Mouse (Mus musculus) embryonic facial prominence, embryonic 13.5 days (tissue): ENCODE measurements around the gene Slc5a1. TPM values are rescaled to one million over a fixed set of nuclear protein-coding genes. Genes with fewer than 3 reads are reported as not detected.

ENCODE experiments used
- ATAC-seq: fragments of 200-750 bp; cut with Nextera tagmentation; 2 replicates; pipeline ENCODE4 v1.8.0; 2017; ENCODE audit warnings: low read depth; ENCODE audit not compliant: insufficient number of reproducible peaks, insufficient read depth, low FRiP score, low TSS enrichment
- H3K27ac ChIP-seq: fragments of 300-500 bp; sonication (generic); 2 replicates; pipeline ENCODE4 v1.5.1; 2015; ENCODE audit warnings: moderate library complexity, mild to moderate bottlenecking, inconsistent platforms
- H3K27me3 ChIP-seq: fragments of 300-500 bp; sonication (generic); 2 replicates; pipeline ENCODE4 v1.6.1; 2015; ENCODE audit warnings: mild to moderate bottlenecking, inconsistent platforms
- H3K36me3 ChIP-seq: fragments of 300-500 bp; sonication (generic); 2 replicates; pipeline ENCODE4 v1.6.1; 2015; ENCODE audit warnings: mild to moderate bottlenecking, inconsistent platforms
- H3K4me1 ChIP-seq: fragments of 300-500 bp; sonication (generic); 2 replicates; pipeline ENCODE4 v1.6.1; 2015; ENCODE audit warnings: inconsistent platforms
- H3K4me2 ChIP-seq: fragments of 300-500 bp; sonication (generic); 2 replicates; pipeline ENCODE4 v1.6.1; 2015; ENCODE audit warnings: moderate library complexity, mild to moderate bottlenecking, inconsistent platforms
- H3K4me3 ChIP-seq: fragments of 300-500 bp; sonication (generic); 2 replicates; pipeline ENCODE4 v1.5.1; 2015; ENCODE audit warnings: mild to moderate bottlenecking, inconsistent platforms
- H3K9ac ChIP-seq: fragments of 300-500 bp; sonication (generic); 2 replicates; pipeline ENCODE4 v1.6.1; 2015; ENCODE audit warnings: mild to moderate bottlenecking, inconsistent platforms
- H3K9me3 ChIP-seq: fragments of 300-500 bp; sonication (generic); 2 replicates; pipeline ENCODE4 v1.6.1; 2016; ENCODE audit warnings: inconsistent platforms
- WGBS: fragments of 180-500 bp; shearing (Covaris S2); methylation state at CpG from one replicate; pipeline ENCODE4 v1.1.7; 2015; ENCODE audit warnings: mixed read lengths; 5-methylcytosine and 5-hydroxymethylcytosine counted together
- polyA plus RNA-seq: library from polyadenylated mRNA; unstranded; fragments of >200 nt; fragmentation: Nextera tagmentation; extraction: Ambion mirVana; gene quantifications from 2 replicates; pipeline ENCODE4 v1.2.1, GENCODE M21; 2015

Slc5a1 gene
- 0.13 and 1.5 TPM in 2 replicates for polyA plus RNA-seq

DNA sequence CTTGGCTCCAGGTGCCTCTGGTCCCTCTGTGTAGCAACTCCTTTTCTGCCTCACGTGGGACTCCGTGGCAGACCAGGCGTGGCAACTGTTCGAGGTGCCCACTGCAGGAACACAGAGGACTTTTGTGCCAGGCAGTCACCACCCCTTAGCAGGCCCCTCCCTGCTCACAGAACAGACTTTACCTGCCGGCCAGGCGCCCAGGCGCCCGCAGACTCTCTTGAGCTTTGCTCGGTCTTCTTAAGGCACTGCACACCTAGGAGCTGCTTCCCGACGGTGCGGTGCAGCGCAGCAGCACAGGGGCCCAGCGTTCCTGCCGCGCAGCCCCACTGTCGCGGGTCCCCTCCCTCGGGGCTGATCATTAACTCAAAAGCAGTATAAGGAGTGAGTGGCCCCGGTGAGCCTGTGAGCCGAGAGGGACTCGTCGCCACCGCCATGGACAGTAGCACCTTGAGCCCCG, at the start of gene Slc5a1:
Gene Slc5a1 (plus strand): TSS at position 195 of the 457 bp plus-strand sequence.
- ATAC-seq, result no peak
- H3K27me3 ChIP-seq, result peaks cover 50% of the 10 kb centered on the region
- 13% methylated on average over 25 of the region's 25 CpGs for WGBS
- no peaks in the 10 kb centered on the region for H3K9me3 ChIP-seq
- H3K4me2 ChIP-seq, result peak within 1 kb of the TSS; percentile 40
- H3K36me3 ChIP-seq, result no peaks in the 10 kb centered on the region
- no peak within 1 kb of the TSS for H3K27ac ChIP-seq
- H3K4me1 ChIP-seq, result peaks cover 11% of the 10 kb centered on the region; the same call in 1 of the 2 replicates
- H3K4me3 ChIP-seq, result peak within 1 kb of the TSS; percentile 13
- H3K9ac ChIP-seq, result no peak within 1 kb of the TSS

DNA sequence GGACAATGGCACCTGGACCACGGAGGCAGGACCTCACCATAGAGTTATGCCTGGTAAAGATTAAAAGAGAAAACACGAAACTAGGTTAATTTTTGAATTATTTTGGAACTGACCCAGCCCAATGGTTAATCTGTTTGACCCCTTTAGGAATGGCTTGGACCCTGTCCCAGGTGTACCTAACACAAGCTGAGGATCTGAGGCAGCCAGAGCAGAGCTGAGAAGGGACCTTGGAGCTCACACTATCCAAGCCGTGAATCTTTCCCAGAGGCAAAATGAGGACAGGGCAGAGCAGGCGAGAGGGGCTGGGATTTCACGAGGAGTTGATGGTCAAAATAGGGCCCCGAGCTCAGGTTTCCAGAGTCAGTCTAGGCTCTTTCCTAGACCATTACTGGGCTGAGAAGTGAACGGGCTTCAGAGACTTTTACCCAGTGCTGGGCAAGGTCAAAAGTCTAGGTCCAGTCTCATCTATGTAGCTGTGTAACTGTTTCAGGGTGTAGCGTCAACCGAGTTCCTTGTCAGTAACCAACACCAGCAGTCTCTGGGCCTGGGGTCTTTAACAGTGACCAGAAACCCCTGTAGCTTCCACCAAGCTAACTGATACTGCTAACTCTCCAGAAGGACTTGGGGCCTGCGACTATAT, 47.8 kb upstream of the Slc5a1 start:
- H3K4me1 ChIP-seq, result no peaks in the 10 kb centered on the region
- no peak overlapping the region for H3K4me2 ChIP-seq
- H3K9me3 ChIP-seq, result no peaks in the 10 kb centered on the region
- no peak overlapping the region for H3K9ac ChIP-seq
- H3K4me3 ChIP-seq, result no peak overlapping the region
- H3K36me3 ChIP-seq, result no peaks in the 10 kb centered on the region
- no peak overlapping the region for H3K27ac ChIP-seq
- whole genome bisulfite sequencing, result 70% methylated on average over 10 of the region's 10 CpGs
- ATAC-seq, result no peak
- no peaks in the 10 kb centered on the region for H3K27me3 ChIP-seq

DNA sequence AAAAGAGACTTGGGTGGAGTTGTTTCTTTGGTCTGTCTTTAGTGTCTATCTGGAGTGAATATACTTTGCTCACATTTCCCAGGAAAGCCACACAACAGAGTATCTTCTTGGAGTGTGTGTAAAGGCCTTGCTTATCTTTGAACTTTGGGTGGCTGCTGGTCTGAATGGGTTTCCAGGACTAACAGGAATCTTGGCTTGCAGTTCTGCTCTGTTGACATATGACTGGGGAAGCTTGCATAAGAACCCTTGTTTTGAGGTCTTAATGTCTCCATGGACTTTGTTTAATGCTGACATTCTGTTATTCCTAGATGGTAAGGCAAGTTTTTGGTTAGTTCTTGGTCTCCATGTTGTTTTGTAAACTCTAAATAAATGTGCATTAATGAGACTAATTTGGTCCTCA, 33.9 kb upstream of the Slc5a1 start:
- H3K4me1 ChIP-seq, result no peaks in the 10 kb centered on the region
- no peak overlapping the region for H3K27ac ChIP-seq
- no peak overlapping the region for H3K9ac ChIP-seq
- no peaks in the 10 kb centered on the region for H3K36me3 ChIP-seq
- H3K9me3 ChIP-seq, result 0 out of 2 replicates have a peak, but pooled peaks cover 3% of the 10 kb centered on the region
- ATAC-seq, result no peak
- H3K4me3 ChIP-seq, result no peak overlapping the region
- no peaks in the 10 kb centered on the region for H3K27me3 ChIP-seq
- H3K4me2 ChIP-seq, result no peak overlapping the region

DNA sequence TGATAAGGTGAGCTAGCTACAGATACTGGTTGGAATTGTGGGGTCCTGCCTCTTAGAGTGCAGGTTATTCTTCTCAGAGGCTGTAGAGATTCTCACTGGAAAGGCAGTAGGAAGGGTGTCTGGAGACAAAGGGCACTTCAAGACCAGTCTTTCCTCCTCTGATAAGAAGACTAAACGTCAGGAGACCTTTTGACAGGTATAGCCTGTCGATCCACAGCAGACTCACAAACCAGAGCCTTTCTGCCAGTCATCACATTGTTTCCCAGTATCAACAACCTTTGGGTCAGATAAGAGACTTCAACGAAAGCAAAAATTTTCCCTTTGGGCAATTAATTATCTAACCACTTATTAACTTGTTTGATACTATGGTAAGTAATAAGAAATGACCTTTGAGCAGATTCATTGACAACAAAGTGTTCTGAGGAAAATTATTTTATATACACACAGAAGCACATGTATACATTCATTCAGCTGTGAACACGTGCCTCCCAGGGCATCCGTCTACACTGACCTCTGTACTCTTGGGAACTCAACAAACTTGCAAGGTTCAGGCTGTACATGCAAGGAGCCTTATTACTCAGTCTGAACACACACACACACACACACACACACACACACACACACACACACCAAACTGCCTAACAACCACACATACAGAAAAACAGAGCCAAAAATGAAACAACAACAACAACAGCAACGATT, 27.4 kb upstream of the Slc5a1 start:
- Histone ChIP-seq H3K27ac (no peak overlapping the region), H3K36me3 (no peaks in the 10 kb centered on the region), H3K9me3 (no peaks in the 10 kb centered on the region), H3K9ac (no peak overlapping the region), H3K27me3 (no peaks in the 10 kb centered on the region), H3K4me3 (no peak overlapping the region), H3K4me1 (no peaks in the 10 kb centered on the region), H3K4me2 (no peak overlapping the region)
- no peak for ATAC-seq
- 72% methylated on average over 6 of the region's 6 CpGs for WGBS

DNA sequence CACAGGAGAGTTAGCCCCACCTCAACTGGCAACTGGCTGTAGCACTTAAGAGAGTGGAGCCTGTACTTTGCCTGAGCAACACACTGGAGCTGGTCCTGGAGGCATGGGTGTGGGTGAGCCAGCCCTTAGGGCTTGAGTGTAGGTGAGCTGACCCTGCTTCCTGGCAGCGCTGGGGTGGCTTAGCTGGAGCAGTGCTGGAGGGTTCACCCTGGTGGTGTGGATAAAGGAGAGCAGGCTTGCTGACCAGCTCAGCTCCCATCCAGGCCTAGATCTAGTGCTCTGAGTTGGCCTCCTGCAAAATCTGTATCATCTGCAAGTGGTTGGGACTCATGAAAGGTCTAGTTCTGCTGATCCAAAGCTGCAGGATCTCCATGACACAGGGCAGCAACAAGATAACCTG, 21.1 kb upstream of the Slc5a1 start:
- H3K4me1 ChIP-seq, result no peaks in the 10 kb centered on the region
- no peaks in the 10 kb centered on the region for H3K36me3 ChIP-seq
- H3K27me3 ChIP-seq, result no peaks in the 10 kb centered on the region
- H3K4me3 ChIP-seq, result no peak overlapping the region
- no peak overlapping the region for H3K27ac ChIP-seq
- no peak for ATAC-seq
- H3K9ac ChIP-seq, result no peak overlapping the region
- WGBS, result 78% methylated on average over 1 of the region's 1 CpGs
- no peaks in the 10 kb centered on the region for H3K9me3 ChIP-seq
- no peak overlapping the region for H3K4me2 ChIP-seq

DNA sequence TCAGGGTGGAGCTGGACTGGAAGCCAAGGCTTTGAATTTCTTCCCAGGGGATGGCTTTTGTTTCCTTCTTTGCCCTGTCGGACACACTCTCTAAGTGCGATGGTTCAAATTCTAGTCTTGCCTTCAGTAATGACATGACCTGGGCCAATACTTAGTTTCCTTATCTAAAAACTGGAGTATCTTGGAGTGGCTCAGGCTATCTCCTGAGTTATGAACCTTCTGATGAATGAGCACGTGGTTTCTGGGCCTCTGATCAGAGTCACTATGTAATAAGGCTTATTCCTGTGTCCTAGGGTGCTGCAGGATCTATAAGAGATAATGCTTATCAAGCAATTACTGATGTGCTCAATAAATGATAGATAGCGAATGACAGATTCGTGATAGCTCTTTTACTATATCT, 19.4 kb upstream of the Slc5a1 start:
- WGBS, result 83% methylated on average over 5 of the region's 5 CpGs
- no peak for ATAC-seq

DNA sequence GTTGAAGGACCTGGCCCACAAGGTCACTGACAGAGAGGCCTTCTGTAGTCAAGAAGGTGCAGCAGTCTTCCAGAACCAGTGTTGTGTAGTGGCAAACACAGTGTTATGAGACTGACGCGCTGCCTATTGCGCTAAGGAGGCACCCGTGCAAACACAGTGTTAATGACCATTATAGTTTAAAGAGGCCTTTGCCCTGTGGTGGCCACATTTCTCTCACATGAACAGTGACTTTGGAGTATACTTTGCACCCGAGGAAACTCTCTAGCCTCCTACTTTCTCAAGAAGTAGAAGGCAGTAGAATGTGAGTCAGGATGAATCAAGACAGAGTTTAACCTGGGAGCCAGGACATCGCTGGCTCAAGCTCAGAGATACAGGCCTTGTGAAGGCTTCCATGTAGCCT, 12.7 kb upstream of the Slc5a1 start:
- WGBS, result 88% methylated on average over 6 of the region's 6 CpGs
- Histone ChIP-seq H3K9ac (no peak overlapping the region), H3K4me2 (no peak overlapping the region), H3K27me3 (no peaks in the 10 kb centered on the region), H3K36me3 (no peaks in the 10 kb centered on the region), H3K9me3 (no peaks in the 10 kb centered on the region), H3K27ac (no peak overlapping the region), H3K4me1 (no peaks in the 10 kb centered on the region), H3K4me3 (no peak overlapping the region)
- ATAC-seq, result no peak

More for the DNA sequence above, 19.4 kb upstream of the Slc5a1 start:
- H3K9ac ChIP-seq, result no peak overlapping the region
- no peaks in the 10 kb centered on the region for H3K36me3 ChIP-seq
- H3K4me1 ChIP-seq, result no peaks in the 10 kb centered on the region
- no peaks in the 10 kb centered on the region for H3K9me3 ChIP-seq
- no peaks in the 10 kb centered on the region for H3K27me3 ChIP-seq
- no peak overlapping the region for H3K4me3 ChIP-seq
- no peak overlapping the region for H3K27ac ChIP-seq
- H3K4me2 ChIP-seq, result no peak overlapping the region

DNA sequence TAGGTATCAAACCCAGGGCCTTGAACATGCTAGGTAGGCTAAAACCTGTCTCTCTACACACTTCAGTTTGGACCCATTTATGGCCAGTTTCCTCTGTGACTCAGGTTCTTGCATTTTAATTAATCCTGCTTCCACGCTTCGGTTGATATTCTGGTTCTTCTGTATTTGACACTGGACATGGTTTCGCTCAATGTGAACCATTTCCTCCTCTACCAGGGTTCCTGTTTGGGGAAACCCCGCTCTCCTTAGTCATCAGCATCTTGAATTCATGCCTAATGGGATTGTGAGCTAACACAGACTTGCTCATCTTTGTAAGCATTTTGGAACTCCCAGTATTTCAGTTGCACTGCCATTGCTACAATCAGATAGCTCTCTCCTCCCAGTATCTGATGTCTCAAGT, 8.7 kb upstream of the Slc5a1 start:
- no peak overlapping the region for H3K27ac ChIP-seq

DNA sequence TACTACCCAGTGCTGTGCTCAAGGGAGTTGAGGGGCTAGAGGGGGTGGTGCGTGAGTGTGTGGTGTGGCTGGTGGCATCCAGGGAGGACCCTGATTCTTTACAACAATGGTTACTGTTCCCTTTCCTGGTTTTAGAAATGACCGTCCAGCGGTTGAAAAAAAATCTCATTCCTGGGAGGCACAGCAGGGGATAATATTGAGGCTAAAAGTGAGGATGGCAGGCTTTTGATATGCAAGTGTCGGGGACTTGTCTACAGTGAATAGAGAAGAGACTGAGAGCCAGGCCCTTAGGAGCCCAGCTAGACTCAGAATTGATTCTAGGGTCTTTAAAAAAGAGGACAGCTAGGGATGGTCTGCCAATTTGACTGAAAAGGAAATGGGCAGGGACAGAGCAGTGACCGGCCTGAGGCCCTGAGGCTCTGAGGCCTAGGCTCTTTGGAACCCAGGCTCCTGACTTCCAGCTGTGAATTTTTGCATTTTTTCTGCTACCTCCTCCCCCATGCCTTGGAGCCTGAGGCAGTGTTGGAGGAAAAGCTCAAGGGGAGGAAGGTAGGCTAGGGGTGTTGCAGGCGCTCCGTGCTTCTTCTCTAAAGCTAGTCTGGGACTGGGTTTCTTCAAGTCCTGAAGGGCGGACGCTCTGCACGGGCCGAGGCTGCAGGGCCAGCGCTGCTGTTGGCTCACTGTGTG, 1.5 kb upstream of the Slc5a1 start:
- Histone ChIP-seq H3K9me3 (no peaks in the 10 kb centered on the region), H3K27me3 (peaks cover 50% of the 10 kb centered on the region), H3K27ac (no peak overlapping the region), H3K4me2 (no peak overlapping the region), H3K9ac (no peak overlapping the region), H3K4me3 (no peak overlapping the region), H3K4me1 (peaks cover 11% of the 10 kb centered on the region; the same call in 1 of the 2 replicates), H3K36me3 (no peaks in the 10 kb centered on the region)
- no peak for ATAC-seq
- WGBS, result 30% methylated on average over 12 of the region's 12 CpGs

More for the DNA sequence above, 8.7 kb upstream of the Slc5a1 start:
- no peaks in the 10 kb centered on the region for H3K36me3 ChIP-seq
- no peaks in the 10 kb centered on the region for H3K9me3 ChIP-seq
- H3K4me2 ChIP-seq, result no peak overlapping the region
- H3K9ac ChIP-seq, result no peak overlapping the region
- no peaks in the 10 kb centered on the region for H3K27me3 ChIP-seq
- no peak overlapping the region for H3K4me3 ChIP-seq
- no peak for ATAC-seq
- no peaks in the 10 kb centered on the region for H3K4me1 ChIP-seq
- WGBS, result 89% methylated on average over 4 of the region's 4 CpGs

DNA sequence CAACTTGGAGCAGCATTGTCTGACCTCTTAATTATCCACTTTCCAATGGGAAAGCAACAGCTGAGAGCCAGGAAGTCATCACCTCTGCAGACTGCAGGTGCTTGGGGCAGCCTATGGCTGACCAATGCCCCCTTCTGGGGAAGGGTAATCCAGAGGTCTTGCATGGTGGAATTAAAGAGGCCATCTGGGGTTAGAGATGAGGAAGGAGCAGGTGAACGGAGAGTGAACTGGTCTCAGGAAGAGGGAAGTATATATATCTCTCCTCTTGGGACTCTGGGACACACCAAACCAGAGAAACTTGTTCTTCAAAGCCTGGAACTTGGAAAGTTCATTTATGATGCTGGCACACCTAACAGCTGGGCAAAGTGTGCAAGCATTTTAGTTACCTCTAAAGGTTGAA, 857 bp downstream of the Slc5a1 start:
- Histone ChIP-seq H3K4me1 (peaks cover 11% of the 10 kb centered on the region; the same call in 1 of the 2 replicates), H3K27ac (no peak overlapping the region), H3K27me3 (peaks cover 50% of the 10 kb centered on the region), H3K4me3 (no peak overlapping the region), H3K36me3 (no peaks in the 10 kb centered on the region), H3K9me3 (no peaks in the 10 kb centered on the region), H3K4me2 (no peak overlapping the region), H3K9ac (no peak overlapping the region)
- ATAC-seq, result no peak
- whole genome bisulfite sequencing, result 50% methylated on average over 1 of the region's 1 CpGs

DNA sequence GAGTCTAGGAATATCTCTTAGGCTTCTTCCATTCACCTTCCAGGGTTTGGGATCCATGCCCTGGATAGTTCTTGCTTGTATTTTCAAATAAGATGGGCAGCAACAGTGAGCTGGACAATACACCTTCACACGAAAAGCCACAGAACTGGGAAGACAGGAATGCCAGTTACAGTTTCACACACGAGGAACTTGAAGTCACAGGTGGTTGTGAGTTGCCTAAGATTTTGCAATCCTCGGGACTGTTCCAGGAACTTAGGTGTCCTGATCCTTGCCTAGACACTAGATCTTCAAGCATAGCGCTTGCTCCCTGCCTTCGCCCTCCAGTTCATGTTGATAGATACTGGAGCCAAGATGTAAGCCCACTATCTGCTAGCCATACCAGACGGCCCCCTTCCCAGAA, 1.6 kb downstream of the Slc5a1 start:
- no peak overlapping the region for H3K9ac ChIP-seq
- H3K9me3 ChIP-seq, result no peaks in the 10 kb centered on the region
- no peak overlapping the region for H3K4me3 ChIP-seq
- no peak overlapping the region for H3K27ac ChIP-seq
- peaks cover 11% of the 10 kb centered on the region; the same call in 1 of the 2 replicates for H3K4me1 ChIP-seq
- no peak overlapping the region for H3K4me2 ChIP-seq
- WGBS, result 88% methylated on average over 6 of the region's 6 CpGs
- no peaks in the 10 kb centered on the region for H3K36me3 ChIP-seq
- ATAC-seq, result no peak
- peaks cover 50% of the 10 kb centered on the region for H3K27me3 ChIP-seq
